Mouse (Mus musculus) MEL (cell line): ENCODE data around the gene Kif26b. TPM values are rescaled to one million over a fixed set of nuclear protein-coding genes. Genes with fewer than 3 reads are reported as not detected.

ENCODE experiments used
- DNase-seq: peaks from one replicate; pipeline ENCODE4 v3.0.0; 2011; ENCODE audit warnings: low read depth, low spot score
- H3K27ac ChIP-seq: 2 replicates; pipeline ENCODE4 v1.5.1; 2012; ENCODE audit warnings: low read depth, mild to moderate bottlenecking, control low read depth, low read length, moderate library complexity; ENCODE audit not compliant: control insufficient read depth
- H3K27me3 ChIP-seq, 2 experiments: fragments of 150-350 bp in 1 of 2; sonication (generic) in 1 of 2; 2 replicates each; pipeline ENCODE4 v1.6.1; 2012; ENCODE audit warnings: low read length in 2 of 2, mild to moderate bottlenecking in 2 of 2, improper control_type of control experiment in 1 of 2, moderate library complexity in 1 of 2; ENCODE audit not compliant: insufficient read depth in 2 of 2, control insufficient read depth in 1 of 2
- H3K36me3 ChIP-seq, 2 experiments: 2 replicates each; pipeline ENCODE4 v1.6.1; 2012 to 2014; ENCODE audit warnings: low read length in 2 of 2, improper control_type of control experiment in 1 of 2, inconsistent platforms in 1 of 2, mild to moderate bottlenecking in 1 of 2; ENCODE audit not compliant: insufficient read depth in 2 of 2, control insufficient read depth in 1 of 2
- H3K4me1 ChIP-seq, 2 experiments: fragments of 150-350 bp in 1 of 2; sonication (generic) in 1 of 2; 2 replicates each; pipeline ENCODE4 v1.6.1; 2012; ENCODE audit warnings: low read length in 2 of 2, improper control_type of control experiment in 1 of 2, mild to moderate bottlenecking in 1 of 2; ENCODE audit not compliant: insufficient read depth in 2 of 2, control insufficient read depth in 1 of 2
- H3K4me3 ChIP-seq, 2 experiments: fragments of 150-350 bp in 1 of 2; sonication (generic) in 1 of 2; 2 replicates each; pipeline ENCODE4 v1.5.1; 2012; ENCODE audit warnings: low read depth in 2 of 2, low read length in 2 of 2, mild to moderate bottlenecking in 2 of 2, moderate library complexity in 2 of 2, control low read depth in 1 of 2, improper control_type of control experiment in 1 of 2; ENCODE audit not compliant: control insufficient read depth in 1 of 2, insufficient read depth in 1 of 2
- H3K79me2 ChIP-seq: 2 replicates; pipeline ENCODE4 v1.6.1; 2012; ENCODE audit warnings: mild to moderate bottlenecking, low read length, moderate library complexity; ENCODE audit not compliant: control insufficient read depth, poor library complexity, insufficient read depth
- H3K9ac ChIP-seq: 2 replicates; pipeline ENCODE4 v1.6.1; 2012; ENCODE audit warnings: low read depth, mild to moderate bottlenecking, control low read depth, low read length, moderate library complexity; ENCODE audit not compliant: control insufficient read depth, poor library complexity, severe bottlenecking
- H3K9me3 ChIP-seq: fragments of 150-350 bp; sonication (generic); replicated peaks from 2 replicates; pipeline ENCODE4 v1.6.1; 2012; ENCODE audit warnings: mild to moderate bottlenecking, low read length, improper control_type of control experiment, moderate library complexity; ENCODE audit not compliant: insufficient read depth
- CHD2 ChIP-seq: IDR thresholded peaks from 2 replicates; pipeline ENCODE4 v1.6.1; 2011; ENCODE audit warnings: low read length, improper control_type of control experiment
- ELF1 ChIP-seq: IDR thresholded peaks from 2 replicates; pipeline ENCODE4 v1.6.1; 2014; ENCODE audit warnings: low read depth, mild to moderate bottlenecking, inconsistent platforms, low read length, improper control_type of control experiment, moderate library complexity
- GATA1 ChIP-seq: IDR thresholded peaks from 2 replicates; pipeline ENCODE4 v1.6.1; 2011; ENCODE audit warnings: low read depth, low read length, improper control_type of control experiment
- MAFK ChIP-seq: IDR thresholded peaks from 2 replicates; pipeline ENCODE4 v1.6.1; 2011; ENCODE audit warnings: low read depth, mild to moderate bottlenecking, low read length, improper control_type of control experiment, borderline replicate concordance
- MAZ ChIP-seq: IDR thresholded peaks from 2 replicates; pipeline ENCODE4 v1.6.1; 2012; ENCODE audit warnings: low read depth, mild to moderate bottlenecking, inconsistent platforms, low read length, improper control_type of control experiment
- MEF2A ChIP-seq: IDR thresholded peaks from 2 replicates; pipeline ENCODE4 v1.6.1; 2014; ENCODE audit warnings: low read depth, mild to moderate bottlenecking, inconsistent platforms, low read length, improper control_type of control experiment; ENCODE audit not compliant: poor library complexity, insufficient replicate concordance, severe bottlenecking; ENCODE audit errors: extremely low read depth
- MXI1 ChIP-seq: IDR thresholded peaks from 2 replicates; pipeline ENCODE4 v1.6.1; 2011; ENCODE audit warnings: mild to moderate bottlenecking, low read depth, low read length, improper control_type of control experiment
- MYC ChIP-seq: IDR thresholded peaks from 2 replicates; pipeline ENCODE4 v1.6.1; 2011; ENCODE audit warnings: low read depth, mild to moderate bottlenecking, low read length, improper control_type of control experiment, moderate library complexity
- NELFE ChIP-seq: IDR thresholded peaks from 2 replicates; pipeline ENCODE4 v1.6.1; 2011; ENCODE audit warnings: low read depth, low read length, improper control_type of control experiment
- NRF1 ChIP-seq: IDR thresholded peaks from 2 replicates; pipeline ENCODE4 v1.6.1; 2014; ENCODE audit warnings: low read depth, mild to moderate bottlenecking, inconsistent platforms, low read length, improper control_type of control experiment, moderate library complexity; ENCODE audit not compliant: poor library complexity, insufficient read depth, severe bottlenecking
- RAD21 ChIP-seq: IDR thresholded peaks from 2 replicates; pipeline ENCODE4 v1.6.1; 2011; ENCODE audit warnings: mild to moderate bottlenecking, low read depth, low read length, improper control_type of control experiment
- SMC3 ChIP-seq: IDR thresholded peaks from 2 replicates; pipeline ENCODE4 v1.6.1; 2011; ENCODE audit warnings: low read depth, low read length, improper control_type of control experiment
- UBTF ChIP-seq: IDR thresholded peaks from 2 replicates; pipeline ENCODE4 v1.6.1; 2012; ENCODE audit warnings: low read depth, mild to moderate bottlenecking, inconsistent platforms, low read length, improper control_type of control experiment, moderate library complexity, borderline replicate concordance; ENCODE audit not compliant: insufficient read depth
- USF1 ChIP-seq: IDR thresholded peaks from 2 replicates; pipeline ENCODE4 v1.6.1; 2014; ENCODE audit warnings: low read depth, mild to moderate bottlenecking, inconsistent platforms, low read length, improper control_type of control experiment, moderate library complexity
- ZKSCAN1 ChIP-seq: IDR thresholded peaks from 2 replicates; pipeline ENCODE4 v1.6.1; 2012; ENCODE audit warnings: low read depth, mild to moderate bottlenecking, inconsistent platforms, low read length, improper control_type of control experiment, moderate library complexity
- ZNF384 ChIP-seq: IDR thresholded peaks from 2 replicates; pipeline ENCODE4 v1.6.1; 2012; ENCODE audit warnings: low read depth, mild to moderate bottlenecking, inconsistent platforms, low read length, improper control_type of control experiment
- polyA plus RNA-seq, 2 experiments: library from polyadenylated mRNA; stranded (reverse) in 1 of 2; unstranded in 1 of 2; fragments of >175 nt in 1 of 2; fragments of >200 nt in 1 of 2; gene quantifications; 2 replicates each; pipeline versions ENCODE4 v1.2.1 to v1.2.4; 2012; ENCODE audit warnings: low replicate concordance in 2 of 2, low read depth in 1 of 2; ENCODE audit not compliant: insufficient read length in 2 of 2, insufficient read depth in 1 of 2, missing spikeins in 1 of 2
- total RNA-seq: library from RNA; depleted of rRNA; stranded (reverse); fragments of 300-350 nt; gene quantifications from 2 replicates; pipeline ENCODE4 v1.2.3, GENCODE M21; 2012

The Kif26b gene
- total and polyA plus RNA-seq, 3 experiments = 0.08 to 0.50 TPM; not detected in 1

DNA sequence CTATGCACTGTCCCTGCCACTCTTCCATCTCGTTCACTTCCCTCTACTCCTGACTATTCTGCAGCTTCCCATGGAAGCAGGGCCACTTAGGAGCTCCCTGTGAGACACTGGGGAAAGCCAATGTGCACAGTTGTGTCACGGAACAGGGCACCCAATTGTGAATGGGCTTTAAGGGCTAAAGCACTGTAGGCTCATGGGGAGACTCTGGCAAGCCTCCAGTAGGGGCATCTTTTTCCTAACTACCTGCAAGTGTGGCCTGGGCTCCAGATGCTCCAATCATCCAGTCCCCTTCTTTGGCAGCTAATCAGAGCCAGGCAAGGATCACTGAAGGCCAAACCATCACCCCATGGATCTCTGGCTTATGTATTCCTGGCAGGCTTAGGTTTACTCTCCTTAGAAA is 191.9 kb downstream of the Kif26b start:
- H3K79me2 ChIP-seq = no peaks in the 10 kb centered on the region
- H3K27ac ChIP-seq = no peak overlapping the region
- TF ChIP-seq MAFK (no peak), ZNF384 (no peak), MEF2A (no peak), UBTF (no peak), NRF1 (no peak), GATA1 (no peak), RAD21 (no peak), MYC (no peak), ELF1 (no peak), MAZ (no peak), NELFE (no peak)
- no peaks in the 10 kb centered on the region for H3K9me3 ChIP-seq
- H3K4me3 ChIP-seq = no peak overlapping the region
- no peak overlapping the region for H3K9ac ChIP-seq
- DNase-seq = no peak
- no peaks in the 10 kb centered on the region for H3K4me1 ChIP-seq
- no peaks in the 10 kb centered on the region for H3K27me3 ChIP-seq
- H3K36me3 ChIP-seq = no peaks in the 10 kb centered on the region

DNA sequence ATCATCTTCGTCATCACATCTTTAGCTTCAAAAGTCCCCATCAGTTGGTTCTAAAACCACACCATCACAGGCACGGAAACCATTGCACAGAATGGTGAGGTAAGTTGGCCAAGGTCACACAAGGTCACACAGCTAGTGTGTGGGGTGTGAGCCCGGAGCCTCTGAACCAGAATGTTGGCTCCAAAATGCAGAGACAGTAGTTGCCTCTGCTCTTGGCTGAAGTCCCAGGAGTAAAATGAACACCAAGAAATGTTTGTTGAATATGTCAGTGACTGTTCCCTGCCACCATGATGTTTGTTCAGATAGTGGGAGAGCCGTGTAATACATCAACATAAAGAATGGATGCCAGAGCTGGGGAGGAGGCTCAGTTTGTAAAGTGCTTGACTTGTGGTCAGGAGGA is 193.9 kb downstream of the Kif26b start:
- Histone ChIP-seq H3K27me3 (no peaks in the 10 kb centered on the region), H3K79me2 (no peaks in the 10 kb centered on the region), H3K9ac (no peak overlapping the region), H3K4me1 (no peaks in the 10 kb centered on the region), H3K9me3 (no peaks in the 10 kb centered on the region), H3K4me3 (no peak overlapping the region), H3K36me3 (no peaks in the 10 kb centered on the region), H3K27ac (no peak overlapping the region)
- TF ChIP-seq MXI1 (no peak), NELFE (no peak), MAZ (no peak), ELF1 (no peak), ZKSCAN1 (no peak)
- DNase-seq = no peak

DNA sequence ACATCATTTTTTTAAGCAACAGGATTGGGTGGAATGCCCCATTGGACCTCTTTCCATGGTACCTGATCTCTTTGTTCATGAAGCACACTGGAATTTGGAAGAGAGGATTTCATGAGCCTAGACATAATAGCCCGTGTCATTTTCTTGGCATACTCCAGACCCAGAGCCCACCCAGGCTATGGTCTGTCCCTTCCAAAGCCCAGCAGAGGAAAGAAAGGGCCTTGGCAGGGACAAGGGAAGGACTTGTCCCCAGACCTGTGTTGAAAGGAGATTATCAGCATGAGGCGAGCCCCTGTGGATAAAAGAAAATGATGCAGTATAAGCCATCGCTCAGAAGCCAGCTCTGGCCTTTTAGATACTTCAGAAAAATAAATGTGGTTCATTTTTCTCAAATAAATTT is 196.6 kb downstream of the Kif26b start:
- no peak for TF ChIP-seq SMC3
- TF ChIP-seq USF1 = no peak
- no peak for TF ChIP-seq CHD2
- TF ChIP-seq NRF1 = no peak
- TF ChIP-seq MYC = no peak
- no peak for TF ChIP-seq ZKSCAN1
- TF ChIP-seq, all 39 proteins: peak for 0

More for the DNA sequence above, 196.6 kb downstream of the Kif26b start:
- Histone ChIP-seq H3K4me1 (no peaks in the 10 kb centered on the region), H3K9me3 (no peaks in the 10 kb centered on the region), H3K4me3 (no peak overlapping the region), H3K9ac (no peak overlapping the region), H3K36me3 (no peaks in the 10 kb centered on the region), H3K27me3 (no peaks in the 10 kb centered on the region), H3K27ac (no peak overlapping the region), H3K79me2 (no peaks in the 10 kb centered on the region)
- DNase-seq = no peak
